Mouse (Mus musculus) B cell, adult 2 months (primary cell): ENCODE results near the gene Tnfrsf1a.
A peak's percentile ranks its signal among the peaks of the same experiment; 100 is the strongest.

Experiments used
- DNase-seq, 2 experiments: peaks; one replicate each; pipeline ENCODE4 v3.0.0; 2022

Tnfrsf1a gene

DNA sequence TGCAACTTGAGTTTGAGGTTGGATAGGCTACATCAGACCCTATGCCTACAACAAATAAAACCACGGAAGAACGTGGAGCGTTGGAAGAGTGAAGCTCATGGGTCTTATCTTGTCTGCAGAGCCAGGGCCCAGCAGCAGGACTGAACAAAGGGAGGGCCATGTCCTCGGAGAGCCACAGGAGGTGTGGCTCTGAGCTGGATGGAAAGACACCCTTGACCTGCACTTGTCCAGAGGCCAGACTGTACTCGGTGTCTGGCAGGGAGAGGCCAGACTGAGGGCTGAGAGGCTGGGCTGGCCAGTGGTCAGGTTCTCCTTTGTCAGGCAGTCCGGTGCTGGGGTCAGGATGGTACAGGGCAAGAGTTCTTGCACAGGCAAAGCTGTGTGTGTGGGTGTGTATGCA lies 23.8 kb upstream of the Tnfrsf1a start:
- DNase-seq: no peak

DNA sequence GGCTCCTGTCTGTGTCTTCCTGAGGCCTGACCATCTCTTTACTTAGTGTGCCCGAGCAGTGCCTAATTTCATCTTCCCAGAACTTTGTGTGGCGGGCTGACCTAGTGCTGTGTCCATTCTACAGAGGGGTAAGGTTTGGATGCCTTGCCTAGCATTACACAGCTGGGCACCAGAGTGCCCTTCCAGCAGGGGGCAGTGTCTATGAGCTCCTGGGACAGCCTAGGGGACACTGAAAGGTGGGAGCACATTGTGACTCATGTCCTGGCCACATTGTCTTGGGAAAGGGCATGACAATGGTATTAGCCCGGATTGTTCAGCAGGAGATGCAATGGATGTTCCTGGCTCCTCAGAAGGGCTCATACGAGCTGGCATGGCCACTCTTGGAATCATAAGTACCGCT lies 20.9 kb upstream of the Tnfrsf1a start:
- DNase-seq: peak; percentile 42 to 48

DNA sequence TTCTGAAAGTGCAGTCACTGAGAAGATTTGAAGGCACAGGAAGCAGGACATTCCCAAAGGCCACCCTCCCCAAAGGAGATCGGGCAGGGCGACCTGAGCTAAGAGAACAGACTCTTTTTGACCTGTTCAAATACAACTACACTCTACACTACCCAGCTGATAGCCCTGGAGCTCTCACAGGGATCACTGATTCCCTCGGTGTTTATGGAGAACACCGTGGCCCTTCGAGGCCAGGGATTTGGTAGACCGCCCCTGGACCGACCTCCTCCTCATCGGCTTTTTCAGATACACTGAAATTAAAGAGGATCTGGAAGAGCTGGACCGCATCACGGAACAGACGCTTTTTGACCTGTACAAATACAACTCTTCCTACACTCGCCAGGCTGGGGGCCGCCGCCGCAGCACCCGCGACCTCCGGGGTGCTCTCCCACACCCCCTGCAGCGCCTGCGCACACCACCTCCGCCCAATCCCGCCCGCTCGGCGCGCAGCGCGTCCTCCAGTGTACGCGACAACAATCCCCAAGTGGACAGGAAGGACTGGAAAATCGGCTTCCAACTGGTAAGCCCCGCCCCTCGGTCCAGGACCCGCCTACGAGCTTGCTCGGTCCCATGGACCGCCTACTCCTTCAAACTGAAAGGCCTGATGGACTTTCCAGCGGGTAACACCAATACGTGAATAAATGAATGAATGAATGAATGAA lies 18.4 kb upstream of the Tnfrsf1a start:
- DNase-seq: no peak

DNA sequence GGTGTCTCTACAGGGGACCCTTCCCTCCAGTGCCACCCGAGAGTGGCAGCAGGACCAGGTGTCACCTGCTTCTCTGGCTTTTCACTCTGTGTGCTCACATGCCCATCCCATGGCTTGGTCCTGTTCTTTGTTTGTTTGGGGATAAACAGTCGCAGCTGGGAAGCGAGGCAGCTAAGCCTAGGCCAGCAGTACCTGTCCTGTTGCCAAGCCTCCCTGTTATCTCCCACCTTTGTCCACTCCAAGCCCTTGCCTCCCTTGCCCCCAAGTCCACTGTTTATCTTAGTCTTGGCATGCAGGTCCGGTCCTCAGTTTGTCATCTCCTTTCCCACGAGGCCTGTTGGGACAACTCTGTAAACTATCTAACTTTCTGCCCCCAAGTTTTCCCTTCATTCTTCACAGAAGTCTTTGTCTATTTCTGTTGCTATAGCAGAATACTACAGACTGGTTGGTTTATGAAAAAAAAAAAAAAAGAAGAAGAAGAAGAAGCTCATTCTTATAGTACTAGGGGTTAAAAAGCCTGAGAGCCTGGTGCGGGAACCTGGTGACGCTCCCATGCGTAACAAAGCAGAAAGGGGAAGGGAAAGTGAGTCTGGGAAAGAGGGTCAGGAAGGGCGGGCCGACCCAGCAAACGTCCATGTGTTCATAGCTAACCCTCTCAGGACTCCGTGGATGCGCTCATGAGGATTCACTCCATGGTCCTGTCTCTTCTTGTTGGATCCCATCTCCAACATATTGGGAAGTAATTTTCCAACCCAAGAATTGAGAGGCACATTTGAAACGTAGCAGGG lies 15.9 kb upstream of the Tnfrsf1a start:
- no peak for DNase-seq

DNA sequence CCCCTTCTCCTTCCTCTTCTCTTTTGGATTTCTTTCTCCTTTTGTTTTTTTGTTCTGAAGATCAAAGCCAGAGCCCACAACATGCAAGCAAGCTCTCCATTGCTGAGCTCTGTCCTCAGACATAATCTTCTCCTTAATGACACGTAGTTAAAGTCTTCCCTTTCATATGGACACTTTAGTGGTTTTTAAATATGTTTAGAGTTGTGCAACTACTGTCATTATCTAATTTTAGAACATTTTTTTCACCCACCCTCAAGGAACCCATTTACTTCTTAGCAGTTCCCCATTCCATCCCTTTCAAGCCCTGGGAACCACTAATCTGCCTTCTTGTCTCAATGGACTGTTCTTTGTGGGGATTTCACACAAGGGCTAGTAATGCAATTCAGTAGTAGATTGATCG lies 14.8 kb upstream of the Tnfrsf1a start:
- no peak for DNase-seq

DNA sequence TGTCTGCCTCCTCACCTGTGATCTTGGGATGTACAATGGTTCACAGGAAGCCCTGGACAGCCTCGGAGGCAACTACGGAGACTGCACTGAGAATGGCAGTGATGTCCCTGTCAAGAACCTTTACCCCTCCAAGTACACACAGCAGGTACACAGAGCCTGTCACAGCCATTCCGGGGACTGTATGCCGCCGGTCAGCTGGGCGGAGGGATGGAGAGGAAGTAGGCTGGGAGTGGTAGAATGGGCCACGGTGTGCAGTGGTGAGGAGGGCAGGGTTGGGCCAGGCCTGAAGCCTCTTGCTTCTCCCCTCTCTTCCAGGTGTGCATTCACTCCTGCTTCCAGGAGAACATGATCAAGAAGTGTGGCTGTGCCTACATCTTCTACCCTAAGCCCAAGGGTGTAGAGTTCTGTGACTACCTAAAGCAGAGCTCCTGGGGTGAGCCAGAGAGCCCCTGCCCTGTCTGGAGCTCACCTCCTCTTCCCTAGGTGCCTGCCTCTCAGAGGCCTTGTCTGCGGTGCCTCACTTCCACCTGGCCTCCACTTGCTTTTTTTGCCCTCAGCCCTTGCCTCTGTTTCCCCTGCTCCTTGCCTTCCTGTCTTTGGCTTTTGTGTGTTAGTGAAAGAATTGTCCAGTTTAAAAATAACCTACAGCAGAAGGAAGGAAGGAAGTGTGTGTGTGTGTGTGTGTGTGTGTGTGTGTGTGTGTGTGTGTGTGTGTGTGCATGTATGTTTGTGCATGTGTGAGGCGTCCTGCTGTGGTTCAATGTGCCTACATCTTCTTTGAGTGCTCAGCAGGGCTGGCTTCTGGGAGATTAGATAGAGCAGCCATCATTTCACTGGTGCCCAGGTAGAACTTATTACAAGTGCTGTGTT lies 10.1 kb upstream of the Tnfrsf1a start:
- no peak for DNase-seq

DNA sequence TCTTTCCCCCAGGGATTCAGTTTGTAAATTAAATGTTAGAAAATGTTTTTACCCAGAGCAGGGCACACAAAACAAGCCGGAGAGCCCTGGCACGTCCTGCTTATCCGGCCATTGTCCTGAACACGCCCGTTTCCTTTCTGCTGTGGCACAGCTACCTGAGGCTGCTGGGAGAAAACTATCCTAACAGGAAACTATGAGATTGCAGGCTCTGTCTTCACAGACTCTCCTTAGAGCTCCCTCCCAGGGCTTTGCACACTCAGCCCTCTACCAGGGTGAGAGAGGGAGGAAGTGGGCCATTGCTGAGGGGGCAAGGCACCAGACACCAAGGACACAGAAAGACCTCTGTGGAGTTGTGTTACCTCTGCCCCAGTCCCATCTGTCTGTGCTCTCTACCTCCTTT lies 8.9 kb upstream of the Tnfrsf1a start:
- no peak for DNase-seq

DNA sequence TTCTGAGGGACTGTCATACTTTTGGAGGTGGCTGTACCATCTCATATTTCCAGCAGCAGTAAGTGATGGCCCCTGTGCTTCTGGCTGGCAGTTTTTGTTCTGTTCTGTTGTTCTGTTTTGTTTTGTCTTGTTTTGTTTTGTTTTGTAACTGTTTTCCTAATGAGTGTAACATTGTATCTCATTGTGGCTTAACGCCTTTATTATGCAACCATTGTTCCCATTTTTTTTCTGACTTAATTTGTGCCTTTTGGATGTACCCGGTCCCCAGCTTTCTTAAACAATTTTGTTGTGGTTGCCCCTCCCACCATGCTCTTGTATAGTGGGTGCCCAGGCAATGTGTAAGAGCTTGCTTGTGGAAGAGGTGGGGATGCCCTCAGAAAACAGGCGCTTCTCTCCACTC lies 7.0 kb upstream of the Tnfrsf1a start:
- no peak for DNase-seq

DNA sequence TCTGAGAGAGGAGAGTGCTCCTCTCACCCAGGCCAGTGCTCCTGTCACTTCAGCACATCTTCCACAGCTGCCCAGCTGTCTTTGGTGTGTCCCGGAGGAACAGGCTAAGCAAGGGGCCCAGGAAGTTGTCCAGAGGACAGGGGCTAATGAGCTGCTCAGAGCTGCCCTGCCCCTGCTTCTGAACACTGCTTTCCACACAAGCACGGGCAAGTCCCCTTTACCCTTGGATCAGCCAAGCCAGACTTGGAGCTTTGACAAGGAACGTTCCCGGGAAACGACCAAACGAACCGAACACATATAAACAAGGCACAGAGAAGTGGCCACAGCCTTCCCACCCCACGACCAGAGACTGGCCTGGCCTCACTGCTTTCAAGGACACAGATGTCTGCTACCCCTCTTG lies 5.1 kb upstream of the Tnfrsf1a start:
- no peak for DNase-seq

DNA sequence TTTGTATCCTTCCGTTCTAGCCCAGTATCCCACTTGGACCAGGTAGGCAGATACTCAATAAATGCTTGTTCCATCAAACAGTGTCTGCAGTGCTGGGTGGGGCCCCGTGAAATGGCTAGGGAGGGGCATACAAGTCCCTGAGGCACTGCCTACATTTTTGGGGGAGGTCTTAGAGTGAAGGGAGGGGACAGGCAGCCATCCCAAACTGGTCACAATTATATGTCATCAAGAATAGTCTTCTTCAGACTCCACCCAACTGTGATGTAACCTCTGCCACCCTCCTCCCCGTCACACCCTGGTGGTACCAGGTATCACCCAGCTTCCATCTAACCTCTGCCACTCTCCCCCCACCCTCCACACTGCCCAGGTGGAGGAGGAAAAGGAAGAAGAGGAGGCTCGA lies 4.3 kb upstream of the Tnfrsf1a start:
- DNase-seq: no peak

DNA sequence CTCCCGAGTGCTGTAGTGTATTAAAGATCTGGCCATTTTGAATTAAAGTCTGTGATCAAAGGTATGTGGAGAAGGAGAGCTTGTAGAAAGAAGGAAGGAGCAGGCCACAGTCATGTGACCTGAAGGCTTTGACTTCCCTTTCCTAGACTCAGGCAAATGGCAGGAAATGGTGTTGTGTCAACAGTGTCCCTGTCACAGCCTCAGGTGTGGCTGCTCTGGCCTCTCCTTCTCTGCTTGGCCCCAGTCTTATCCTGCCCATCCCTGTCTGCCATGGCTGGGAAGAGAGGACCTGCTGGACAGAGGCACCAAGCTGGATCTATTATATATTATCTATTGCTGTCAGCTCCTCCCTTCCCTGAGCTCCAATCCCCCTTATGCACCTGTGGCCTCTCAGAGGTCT lies 3.5 kb upstream of the Tnfrsf1a start:
- DNase-seq: no peak

DNA sequence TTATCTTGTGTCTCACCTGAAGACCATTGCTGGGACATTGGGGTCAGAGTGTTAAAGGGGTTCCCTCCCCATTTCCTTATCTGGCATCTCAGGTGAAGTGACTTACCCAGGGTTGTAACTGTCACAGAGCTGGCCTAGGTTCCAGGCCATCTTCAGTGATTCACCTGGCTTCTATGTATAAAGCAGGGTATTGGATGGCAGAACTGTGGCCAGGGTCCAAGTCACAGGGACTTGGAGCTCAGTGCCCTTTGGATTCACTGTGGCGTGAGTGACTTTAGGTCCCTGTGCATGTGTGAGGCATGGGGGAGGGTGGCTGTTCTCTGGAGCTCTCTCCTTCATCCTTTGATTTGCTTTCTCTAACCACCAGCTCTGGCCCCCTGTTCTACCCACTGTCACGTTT lies 3.1 kb upstream of the Tnfrsf1a start:
- no peak for DNase-seq

DNA sequence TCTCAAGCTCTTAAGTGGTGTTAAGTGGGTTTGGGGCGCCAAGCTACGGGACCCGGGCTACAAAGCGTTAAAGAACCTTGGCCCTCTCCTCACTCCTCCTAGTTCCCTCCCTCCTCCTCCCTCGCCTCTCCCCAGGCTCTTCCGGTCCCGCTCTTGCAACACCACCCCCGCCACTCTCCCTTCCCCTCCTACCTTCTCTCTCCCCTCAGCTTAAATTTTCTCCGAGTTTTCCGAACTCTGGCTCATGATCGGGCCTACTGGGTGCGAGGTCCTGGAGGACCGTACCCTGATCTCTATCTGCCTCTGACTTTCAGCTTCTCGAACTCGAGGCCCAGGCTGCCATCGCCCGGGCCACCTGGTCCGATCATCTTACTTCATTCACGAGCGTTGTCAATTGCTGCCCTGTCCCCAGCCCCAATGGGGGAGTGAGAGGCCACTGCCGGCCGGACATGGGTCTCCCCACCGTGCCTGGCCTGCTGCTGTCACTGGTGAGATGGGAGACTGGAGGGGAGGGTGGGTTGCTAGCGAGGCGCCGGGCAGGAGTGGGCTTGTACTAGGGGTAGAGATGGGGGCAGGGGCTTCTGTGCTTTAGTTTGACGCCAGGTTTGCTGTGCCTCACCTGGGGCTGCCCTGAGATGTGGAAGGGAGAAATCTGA lies 541 bp downstream of the Tnfrsf1a start:
- DNase-seq: no peak

DNA sequence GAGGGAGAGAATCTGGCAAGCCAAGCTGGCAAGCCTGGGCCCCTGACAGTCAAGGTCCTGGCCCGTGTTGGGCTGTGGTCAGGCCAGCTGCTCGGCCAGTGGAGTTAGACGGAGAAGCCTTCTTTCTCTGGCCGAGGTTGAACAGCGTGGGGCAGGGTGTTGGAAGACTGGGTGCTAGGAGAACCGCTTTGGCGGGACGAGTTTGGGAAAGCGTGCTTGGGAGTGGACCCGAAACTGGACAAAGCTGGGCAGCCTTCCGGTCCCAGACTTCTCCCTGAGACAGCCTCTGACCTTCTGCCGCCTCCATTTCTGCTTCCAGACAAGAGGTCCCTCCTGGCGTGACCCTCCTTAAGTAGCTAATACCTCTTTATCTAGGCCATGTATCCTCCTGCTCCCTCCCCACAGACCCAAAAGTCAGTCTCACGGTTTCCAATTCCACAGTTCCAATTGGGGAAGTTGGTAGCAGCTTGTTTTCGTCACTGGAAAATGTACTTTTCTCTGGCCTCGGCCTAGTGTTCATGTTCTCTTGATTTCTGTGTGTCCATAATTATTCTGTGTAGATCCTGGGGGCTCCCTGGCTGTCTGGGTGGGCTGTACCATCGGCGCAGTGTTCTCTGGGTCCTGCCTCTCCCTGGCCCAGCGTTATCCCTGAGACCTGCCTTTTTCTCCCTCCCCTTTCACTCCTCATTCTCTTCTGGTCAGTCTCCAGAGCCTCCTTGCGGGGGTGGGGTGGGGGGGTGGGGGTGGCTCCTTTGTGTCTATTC lies 1.3 kb downstream of the Tnfrsf1a start:
- no peak for DNase-seq

DNA sequence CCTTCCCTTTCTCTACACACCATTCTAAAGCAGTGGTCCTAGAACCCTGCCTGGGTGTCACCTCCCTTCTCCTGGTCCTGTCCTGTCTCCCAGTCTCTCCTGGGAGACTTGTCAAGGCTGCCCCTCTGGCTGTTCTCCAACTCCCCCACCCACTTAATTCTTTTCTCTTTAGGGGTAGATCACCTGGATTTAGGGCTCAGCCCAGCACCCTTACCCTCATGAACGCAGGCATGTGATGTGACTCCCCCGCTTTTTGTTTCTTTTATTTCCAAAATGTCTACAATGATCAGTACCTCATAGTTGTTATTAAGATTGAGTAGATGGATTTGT lies 1.8 kb downstream of the Tnfrsf1a start:
- no peak for DNase-seq

DNA sequence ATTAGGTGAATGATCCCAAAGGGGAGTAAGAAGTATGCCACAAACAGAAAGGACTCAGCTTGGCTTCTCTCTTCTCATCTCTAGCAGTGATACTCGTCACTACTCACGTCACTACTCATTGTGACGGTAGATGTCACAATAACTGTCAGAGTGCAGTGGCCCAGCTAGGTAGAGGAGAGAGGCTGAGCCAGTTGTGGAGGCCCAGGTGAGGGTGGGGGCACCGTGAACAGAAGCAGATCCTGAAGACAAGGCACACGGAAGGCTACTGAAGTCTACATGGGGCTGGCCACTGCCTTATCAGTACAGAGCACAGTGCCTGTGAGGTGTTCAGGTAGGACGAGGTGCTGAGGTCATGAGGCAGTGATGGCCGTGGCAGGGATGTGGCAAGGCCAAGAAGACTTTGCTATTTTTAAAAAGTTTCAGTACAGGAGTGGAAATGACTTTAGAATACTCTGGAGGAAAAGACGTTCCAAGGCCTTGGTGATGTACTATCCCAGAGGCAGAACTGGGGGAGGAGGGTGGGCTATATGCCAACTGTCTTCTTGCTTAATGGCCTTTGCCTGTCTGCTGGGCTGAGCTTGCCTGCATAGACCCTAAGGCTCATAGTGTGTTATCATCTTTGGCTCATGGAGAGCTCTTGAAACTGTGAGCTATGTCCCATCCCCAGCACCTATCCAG lies 2.3 kb downstream of the Tnfrsf1a start:
- no peak for DNase-seq

DNA sequence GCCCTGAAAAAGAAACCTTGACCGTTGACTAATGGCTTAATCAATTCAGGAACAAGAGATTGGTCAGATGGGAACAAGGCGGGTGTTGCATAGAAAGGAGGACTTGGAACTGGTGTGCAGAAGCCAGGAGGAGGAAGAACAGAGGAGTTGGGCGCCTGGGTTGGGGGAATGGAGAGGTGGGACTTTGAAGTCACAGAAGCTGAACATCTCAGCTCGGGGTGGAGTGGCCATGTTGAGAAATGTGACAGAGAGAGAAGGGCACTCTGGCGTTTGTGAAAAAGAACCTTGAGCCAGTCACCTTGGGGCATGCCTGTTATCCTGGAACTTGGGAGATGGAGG lies 2.9 kb downstream of the Tnfrsf1a start:
- no peak for DNase-seq

DNA sequence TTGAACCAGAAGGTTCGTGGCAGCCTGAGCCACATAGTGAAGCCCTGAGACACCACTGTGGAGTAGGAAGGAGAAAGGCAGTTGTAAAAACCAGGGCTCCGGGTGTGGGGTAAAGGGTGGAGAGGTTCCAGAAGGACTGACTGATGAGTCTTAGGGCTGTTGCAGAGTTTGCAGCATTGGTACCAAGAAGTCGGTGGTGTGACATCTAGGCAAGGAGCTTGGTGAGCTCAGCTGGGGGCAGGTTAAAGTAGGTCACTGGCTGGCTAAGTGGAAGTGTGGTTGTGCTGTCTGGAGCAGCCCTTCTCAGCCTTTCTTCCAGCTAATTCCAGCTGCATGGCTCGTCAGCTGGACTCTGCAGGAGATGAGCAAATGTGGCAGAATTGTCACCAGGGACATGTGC lies 3.6 kb downstream of the Tnfrsf1a start:
- DNase-seq: no peak

DNA sequence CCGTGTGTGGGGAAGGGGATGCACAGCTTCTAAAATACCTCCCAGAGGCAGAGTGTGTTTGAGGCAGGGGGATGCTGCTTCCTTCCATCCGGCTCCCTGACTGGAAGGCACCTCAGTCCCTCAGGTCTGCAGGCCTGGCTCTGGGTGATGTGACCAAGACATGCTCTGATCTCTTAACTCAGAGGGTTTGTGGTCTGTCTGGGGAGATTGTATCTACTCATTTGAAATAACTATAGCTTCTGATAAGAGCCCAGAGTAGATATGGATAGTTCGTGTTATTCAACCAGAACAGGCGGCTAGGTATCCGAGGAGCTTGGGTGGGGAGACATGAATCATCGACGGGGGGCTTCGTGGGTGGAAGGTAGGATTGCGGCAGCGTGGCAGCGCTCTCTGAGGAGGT lies 4.1 kb downstream of the Tnfrsf1a start:
- DNase-seq: no peak

DNA sequence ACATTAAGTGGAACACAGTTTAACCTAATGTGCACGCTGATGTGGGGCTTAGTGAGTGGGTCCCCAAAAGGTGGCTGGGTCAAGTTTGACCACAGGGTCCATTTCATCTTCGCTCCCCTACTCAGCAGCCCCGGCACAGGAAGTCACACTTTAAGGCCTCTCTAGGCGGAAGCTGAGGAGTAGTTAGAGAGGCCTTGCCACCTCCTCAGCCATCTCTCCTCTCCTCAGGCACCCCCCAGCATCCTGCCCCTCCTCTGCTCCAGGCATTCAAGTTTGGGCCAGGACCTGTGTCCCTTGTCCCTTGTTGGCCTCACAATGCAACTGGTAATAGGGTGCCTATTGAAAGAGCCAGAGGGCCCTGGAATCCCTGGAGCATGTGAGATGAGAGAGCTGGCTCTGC lies 4.5 kb downstream of the Tnfrsf1a start:
- DNase-seq: no peak

DNA sequence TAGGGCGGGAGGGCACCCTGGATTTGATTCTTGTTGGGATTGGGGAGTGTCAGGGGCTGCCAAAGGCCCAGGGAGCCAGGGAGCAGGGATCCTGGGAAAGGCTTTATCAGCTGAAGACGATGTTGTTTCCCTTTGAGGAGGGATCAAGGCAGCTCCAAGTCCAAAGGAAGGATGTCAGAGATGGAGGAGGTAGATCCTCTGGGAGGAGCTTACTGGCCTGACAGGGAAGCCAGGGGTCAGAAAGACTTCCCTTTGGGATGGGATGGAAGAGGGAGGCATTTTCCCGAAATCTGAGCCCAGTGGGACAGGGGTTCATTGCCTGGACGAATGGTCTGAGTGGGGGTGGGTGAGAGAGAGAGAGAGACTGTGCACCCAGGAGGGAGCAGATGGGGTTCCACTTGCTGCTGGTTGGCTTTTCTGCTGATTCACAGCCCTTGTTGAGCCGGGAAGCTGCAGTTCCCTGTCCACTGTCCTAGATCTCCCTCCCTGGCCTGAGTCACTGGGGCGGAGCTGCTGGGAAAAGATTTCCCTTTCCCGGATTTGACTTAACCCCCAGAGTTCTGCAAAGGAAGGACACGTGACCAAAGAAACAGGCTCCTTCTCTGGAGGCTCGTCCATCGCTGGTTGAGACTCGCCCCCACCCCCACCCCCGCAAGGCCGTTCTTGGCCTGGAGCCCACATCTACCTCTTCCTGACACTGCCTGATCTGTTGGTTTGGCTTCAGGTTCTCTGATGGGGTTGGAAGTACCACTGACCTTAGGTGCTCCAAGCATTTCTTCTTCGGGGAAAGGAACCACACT lies 5.4 kb downstream of the Tnfrsf1a start:
- no peak for DNase-seq
